Mouse (Mus musculus) midbrain, embryonic 11.5 days (tissue): ENCODE results near the gene Ctc1. TPM values are rescaled to one million over a fixed set of nuclear protein-coding genes. Genes with fewer than 3 reads are reported as not detected.

Experiments used
- ATAC-seq: fragments of 200-750 bp; cut with Nextera tagmentation; 2 replicates; pipeline ENCODE4 v1.8.0; 2017; ENCODE audit warnings: moderate TSS enrichment, moderate library complexity; ENCODE audit not compliant: low FRiP score
- DNase-seq: peaks from one replicate; pipeline ENCODE4 v3.0.0; 2015; ENCODE audit warnings: low spot score; ENCODE audit errors: missing footprints
- H3K27ac ChIP-seq: fragments of 300-500 bp; sonication (generic); 2 replicates; pipeline ENCODE4 v1.5.1; 2014; ENCODE audit warnings: low read depth, low read length
- H3K27me3 ChIP-seq: fragments of 300-500 bp; sonication (generic); 2 replicates; pipeline ENCODE4 v1.6.1; 2014; ENCODE audit warnings: mild to moderate bottlenecking, low read length, moderate library complexity, mixed read lengths; ENCODE audit not compliant: control insufficient read depth, insufficient read depth
- H3K36me3 ChIP-seq: fragments of 300-500 bp; sonication (generic); 2 replicates; pipeline ENCODE4 v1.6.1; 2014; ENCODE audit warnings: mild to moderate bottlenecking, low read length, moderate library complexity, mixed read lengths; ENCODE audit not compliant: control insufficient read depth, insufficient read depth
- H3K4me1 ChIP-seq: fragments of 300-500 bp; sonication (generic); 2 replicates; pipeline ENCODE4 v1.6.1; 2014; ENCODE audit warnings: low read length; ENCODE audit not compliant: control insufficient read depth, insufficient read depth
- H3K4me2 ChIP-seq: fragments of 300-500 bp; sonication (generic); 2 replicates; pipeline ENCODE4 v1.6.1; 2014; ENCODE audit warnings: mild to moderate bottlenecking, moderate library complexity
- H3K4me3 ChIP-seq: fragments of 300-500 bp; sonication (generic); 2 replicates; pipeline ENCODE4 v1.5.1; 2014; ENCODE audit warnings: low read depth, low read length
- H3K9ac ChIP-seq: fragments of 300-500 bp; sonication (generic); 2 replicates; pipeline ENCODE4 v1.6.1; 2014; ENCODE audit warnings: low read length
- H3K9me3 ChIP-seq: fragments of 300-500 bp; sonication (generic); 2 replicates; pipeline ENCODE4 v1.6.1; 2016; ENCODE audit warnings: low read length; ENCODE audit not compliant: control insufficient read depth
- WGBS: fragments of 180-500 bp; shearing (Covaris S2); extraction: QIAGEN DNeasy Blood & Tissue Kit; methylation state at CpG from one replicate; pipeline ENCODE4 v1.1.7; 2014; 5-methylcytosine and 5-hydroxymethylcytosine counted together
- polyA plus RNA-seq: library from polyadenylated mRNA; unstranded; fragments of >200 nt; fragmentation: Nextera tagmentation; extraction: Ambion mirVana; gene quantifications from 2 replicates; pipeline ENCODE4 v1.2.1, GENCODE M21; 2014

Ctc1 gene
- polyA plus RNA-seq, 1 experiment from 2014 or later = 54.6 TPM

GRCm38 (mm10) chr11:69067601-69068000 is 51.9 kb downstream of the Ctc1 start:
- Histone ChIP-seq H3K4me1 (peaks cover 27% of the 10 kb centered on the region), H3K9ac (no peak overlapping the region)
- DNase-seq = no peak

GRCm38 (mm10) chr11:69070093-69070492 is 54.4 kb downstream of the Ctc1 start:
- peaks cover 28% of the 10 kb centered on the region for H3K4me1 ChIP-seq
- peak overlapping the region; percentile 61 for H3K4me3 ChIP-seq
- under 1% methylated on average over 13 of the region's 13 CpGs for WGBS
- H3K36me3 ChIP-seq = no peaks in the 10 kb centered on the region
- peak overlapping the region; percentile 93 for H3K9ac ChIP-seq
- no peaks in the 10 kb centered on the region for H3K27me3 ChIP-seq
- ATAC-seq (peak; percentile 25), DNase-seq (peak; percentile 94)
- peak overlapping the region; percentile 86 for H3K27ac ChIP-seq
- peak overlapping the region; percentile 91 for H3K4me2 ChIP-seq
- H3K9me3 ChIP-seq = no peaks in the 10 kb centered on the region

More at GRCm38 (mm10) chr11:69067601-69068000, 51.9 kb downstream of the Ctc1 start:
- Histone ChIP-seq H3K4me3 (no peak overlapping the region), H3K4me2 (no peak overlapping the region), H3K27ac (no peak overlapping the region), H3K9me3 (no peaks in the 10 kb centered on the region), H3K36me3 (no peaks in the 10 kb centered on the region), H3K27me3 (no peaks in the 10 kb centered on the region)
- 63% methylated on average over 6 of the region's 6 CpGs for WGBS
- no peak for ATAC-seq

- Histone ChIP-seq H3K4me3 (peak within 1 kb of the TSS; percentile 61), H3K9ac (peak within 1 kb of the TSS; percentile 93), H3K4me1 (peaks cover 28% of the 10 kb centered on the region), H3K4me2 (peak within 1 kb of the TSS; percentile 91), H3K9me3 (no peaks in the 10 kb centered on the region), H3K36me3 (no peaks in the 10 kb centered on the region), H3K27me3 (no peaks in the 10 kb centered on the region), H3K27ac (peak within 1 kb of the TSS; percentile 86)
- WGBS = under 1% methylated on average over 46 of the region's 47 CpGs
- ATAC-seq = peak; percentile 87
- peak; percentile 99 for DNase-seq
Observed at GRCm38 (mm10) chr11:69070590-69071222, 55.0 kb downstream of the Ctc1 start, which contains the start of gene Tmem107. Gene Tmem107, plus strand, starts transcription at chr11:69070806.

- peak overlapping the region; percentile 91 for H3K4me2 ChIP-seq
- 22% methylated on average over 9 of the region's 9 CpGs for WGBS
- H3K27me3 ChIP-seq = no peaks in the 10 kb centered on the region
- H3K9me3 ChIP-seq = no peaks in the 10 kb centered on the region
- H3K36me3 ChIP-seq = no peaks in the 10 kb centered on the region
- DNase-seq = no peak
- H3K4me3 ChIP-seq = peak overlapping the region; percentile 61
- peaks cover 24% of the 10 kb centered on the region for H3K4me1 ChIP-seq
- no peak for ATAC-seq
- peak overlapping the region; percentile 93 for H3K9ac ChIP-seq
- peak overlapping the region; percentile 65 for H3K27ac ChIP-seq
Observed at GRCm38 (mm10) chr11:69071262-69071661, 55.6 kb downstream of the Ctc1 start.

GRCm38 (mm10) chr11:69072234-69072633 is 56.5 kb downstream of the Ctc1 start:
- peak overlapping the region; percentile 92; the same call in 1 of the 2 replicates for H3K27ac ChIP-seq
- H3K9ac ChIP-seq = peak overlapping the region; percentile 76; the same call in 1 of the 2 replicates
- peak overlapping the region; percentile 28; the same call in 1 of the 2 replicates for H3K4me3 ChIP-seq
- no peaks in the 10 kb centered on the region for H3K36me3 ChIP-seq
- H3K4me1 ChIP-seq = peaks cover 19% of the 10 kb centered on the region
- H3K4me2 ChIP-seq = peak overlapping the region; percentile 47
- 81% methylated on average over 11 of the region's 11 CpGs for WGBS
- no peaks in the 10 kb centered on the region for H3K9me3 ChIP-seq
- no peak for ATAC-seq
- H3K27me3 ChIP-seq = no peaks in the 10 kb centered on the region
- no peak for DNase-seq

- Histone ChIP-seq H3K4me3 (peak overlapping the region; percentile 28), H3K4me1 (peaks cover 19% of the 10 kb centered on the region), H3K36me3 (no peaks in the 10 kb centered on the region), H3K27me3 (no peaks in the 10 kb centered on the region), H3K4me2 (peak overlapping the region; percentile 47), H3K9me3 (no peaks in the 10 kb centered on the region), H3K9ac (peak overlapping the region; percentile 76), H3K27ac (peak overlapping the region; percentile 92)
- ATAC-seq (no peak), DNase-seq (peak; percentile 84)
- WGBS = 11% methylated on average over 9 of the region's 9 CpGs
Observed at GRCm38 (mm10) chr11:69072666-69073064, 57.0 kb downstream of the Ctc1 start.

- Histone ChIP-seq H3K4me2 (peak overlapping the region; percentile 47), H3K27me3 (no peaks in the 10 kb centered on the region), H3K27ac (peak overlapping the region; percentile 92), H3K9ac (peak overlapping the region; percentile 76), H3K4me1 (peaks cover 19% of the 10 kb centered on the region), H3K4me3 (peak overlapping the region; percentile 28), H3K36me3 (no peaks in the 10 kb centered on the region), H3K9me3 (no peaks in the 10 kb centered on the region)
- DNase-seq (peak; percentile 99), ATAC-seq (peak; percentile 72)
- WGBS = under 1% methylated on average over 14 of the region's 14 CpGs
Observed at GRCm38 (mm10) chr11:69073065-69073888, 57.6 kb downstream of the Ctc1 start.

- Histone ChIP-seq H3K4me1 (peaks cover 19% of the 10 kb centered on the region), H3K27me3 (no peaks in the 10 kb centered on the region), H3K9me3 (no peaks in the 10 kb centered on the region), H3K4me3 (no peak overlapping the region), H3K4me2 (no peak overlapping the region), H3K27ac (peak overlapping the region; percentile 92), H3K36me3 (no peaks in the 10 kb centered on the region), H3K9ac (no peak overlapping the region)
- DNase-seq (peak; percentile 83), ATAC-seq (no peak)
- 36% methylated on average over 6 of the region's 6 CpGs for WGBS
Observed at GRCm38 (mm10) chr11:69073951-69074775, 58.5 kb downstream of the Ctc1 start.
